Mouse (Mus musculus): Measurements from ENCODE around the gene Med18.
"Not testable (repeated sequence)": the region's sequence is repeated elsewhere in the genome, so short reads cannot be mapped to it uniquely, and the experiment has no call there.

GRCm38 (mm10) chr4:132413257-132413656 lies 50.5 kb downstream of the Med18 start:
- not testable (repeated sequence) for TF ChIP-seq CTCF (IDR thresholded peaks at IDR 0.05); POLR2A (IDR thresholded peaks at IDR 0.05; ENCODE audit: insufficient read depth, low read depth, low read length); EP300 (IDR thresholded peaks at IDR 0.05; ENCODE audit: insufficient read depth, low read depth, low read length)
